Mouse (Mus musculus): ENCODE results near the gene Rhbdl1. TPM values are rescaled to one million over a fixed set of nuclear protein-coding genes. Genes with fewer than 3 reads are reported as not detected.
A peak's percentile ranks its signal among the peaks of the same experiment; 100 is the strongest.

Gene Rhbdl1
- polyA plus RNA-seq, 1 experiment from 2014 or later = 1.4 TPM

DNA sequence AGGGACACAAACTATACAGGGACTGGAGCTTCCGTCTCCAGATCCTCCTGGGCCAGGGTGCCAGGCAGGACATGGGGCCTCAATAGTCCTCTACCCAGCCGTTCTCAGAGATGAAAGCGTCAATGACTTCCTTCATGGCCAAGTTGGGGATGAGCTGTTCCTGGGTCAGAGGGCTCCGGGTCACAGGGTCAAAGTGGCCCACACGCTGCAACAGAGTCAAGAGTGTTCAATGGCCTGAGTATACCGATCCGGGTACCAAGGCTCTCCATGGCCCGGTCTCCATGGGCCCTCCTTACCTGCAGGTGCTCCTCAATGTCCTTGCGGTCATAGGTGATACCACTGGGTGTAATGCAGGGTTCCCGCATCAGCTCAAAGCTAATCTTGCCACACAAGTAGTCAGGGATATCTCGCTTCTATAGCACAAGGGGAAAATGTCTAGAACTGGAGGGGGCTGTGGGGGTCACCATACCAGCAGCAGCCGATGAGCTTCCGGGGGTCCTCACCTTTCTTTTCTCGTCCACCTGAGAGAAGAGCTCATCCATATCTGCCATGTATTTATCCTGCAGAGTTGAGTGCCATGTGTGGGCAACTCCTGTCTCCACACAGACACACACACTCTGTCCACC is 6.2 kb downstream of the Rhbdl1 start:
- TF ChIP-seq CTCF (IDR thresholded peaks at IDR 0.05) (no peak), EP300 (IDR thresholded peaks at IDR 0.05) (no peak)
- DNase-seq (ENCODE audit: low spot score) = no peak
- Histone ChIP-seq H3K4me3 (ENCODE audit: low read depth, low read length) (no peak overlapping the region), H3K27ac (ENCODE audit: low read length) (no peak overlapping the region), H3K4me1 (ENCODE audit: insufficient read depth, low read depth, low read length) (peaks cover 35% of the 10 kb centered on the region), H3K9ac (replicated peaks; ENCODE audit: low read depth) (no peak overlapping the region), H3K9me3 (ENCODE audit: low read length) (no peaks in the 10 kb centered on the region), H3K27me3 (replicated peaks; ENCODE audit: insufficient read depth, low read length) (no peaks in the 10 kb centered on the region), H3K4me2 (replicated peaks; ENCODE audit: low read depth, low read length) (no peak overlapping the region; the same call in 1 of the 2 replicates), H3K36me3 (ENCODE audit: insufficient read depth, low read length) (0 out of 2 replicates have a peak, but pooled peaks cover 11% of the 10 kb centered on the region)
- 85% methylated on average over 14 of the region's 14 CpGs for WGBS
- ATAC-seq = no peak

DNA sequence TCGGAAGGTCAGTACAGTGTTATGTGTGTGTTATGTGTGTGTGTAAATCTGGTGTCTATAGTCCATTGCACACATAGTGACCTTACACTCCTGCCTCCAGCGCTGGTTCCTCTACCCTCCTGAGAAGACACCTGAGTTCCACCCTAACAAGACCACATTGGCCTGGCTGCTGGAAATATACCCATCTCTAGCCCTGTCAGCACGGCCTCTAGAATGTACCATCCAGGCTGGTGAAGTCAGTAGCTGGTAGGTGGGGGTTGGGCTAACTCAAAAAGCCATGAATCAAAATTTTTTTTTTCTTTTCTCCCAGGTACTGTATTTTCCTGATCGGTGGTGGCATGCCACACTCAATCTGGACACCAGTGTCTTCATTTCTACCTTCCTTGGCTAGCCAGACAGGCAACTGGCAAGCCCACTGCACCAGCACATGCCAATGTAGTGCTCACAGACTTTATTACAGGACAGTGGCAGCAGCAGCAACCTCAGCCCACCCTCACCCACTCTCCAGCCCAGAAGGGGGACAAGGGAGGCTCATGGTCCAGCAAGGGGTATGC is 6.8 kb downstream of the Rhbdl1 start:
- TF ChIP-seq CTCF (IDR thresholded peaks at IDR 0.05) (no peak), EP300 (IDR thresholded peaks at IDR 0.05) (no peak)
- 83% methylated on average over 4 of the region's 4 CpGs for WGBS
- Histone ChIP-seq H3K27ac (ENCODE audit: low read length) (no peak overlapping the region), H3K4me3 (ENCODE audit: low read depth, low read length) (no peak overlapping the region), H3K36me3 (ENCODE audit: insufficient read depth, low read length) (0 out of 2 replicates have a peak, but pooled peaks cover 11% of the 10 kb centered on the region), H3K27me3 (replicated peaks; ENCODE audit: insufficient read depth, low read length) (no peaks in the 10 kb centered on the region), H3K4me1 (ENCODE audit: insufficient read depth, low read depth, low read length) (peaks cover 35% of the 10 kb centered on the region), H3K4me2 (replicated peaks; ENCODE audit: low read depth, low read length) (0 out of 2 replicates have a peak overlapping the region, but pooled peaks have one; percentile 85), H3K9me3 (ENCODE audit: low read length) (no peaks in the 10 kb centered on the region), H3K9ac (replicated peaks; ENCODE audit: low read depth) (no peak overlapping the region)
- DNase-seq (ENCODE audit: low spot score) (no peak), ATAC-seq (no peak)

DNA sequence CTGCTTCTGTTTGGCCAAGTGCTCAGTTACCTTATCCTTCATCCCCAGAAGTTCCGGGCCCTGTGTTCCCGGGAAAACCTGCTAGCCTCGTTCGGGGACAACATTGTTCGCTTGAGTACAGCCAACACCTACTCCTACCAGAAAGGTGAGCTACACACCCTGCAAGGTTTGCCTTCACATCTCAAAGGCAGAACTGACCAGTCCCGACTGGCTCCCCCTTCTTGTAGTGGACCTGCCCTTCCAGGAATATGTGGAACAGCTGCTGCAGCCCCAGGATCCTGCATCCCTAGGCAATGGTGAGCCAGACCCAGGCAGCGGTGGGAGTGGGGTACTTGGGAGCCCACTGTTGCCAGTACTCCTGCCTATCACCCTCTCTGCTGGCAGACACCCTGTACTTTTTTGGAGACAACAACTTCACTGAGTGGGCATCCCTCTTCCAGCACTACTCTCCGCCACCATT is 7.5 kb downstream of the Rhbdl1 start:
- peak overlapping the region; percentile 52 for H3K4me3 ChIP-seq (ENCODE audit: low read depth, low read length)
- H3K4me2 ChIP-seq (replicated peaks; ENCODE audit: low read depth, low read length) = peak overlapping the region; percentile 85
- peaks cover 35% of the 10 kb centered on the region for H3K4me1 ChIP-seq (ENCODE audit: insufficient read depth, low read depth, low read length)
- no peak for TF ChIP-seq CTCF (IDR thresholded peaks at IDR 0.05)
- TF ChIP-seq EP300 (IDR thresholded peaks at IDR 0.05) = no peak
- no peaks in the 10 kb centered on the region for H3K27me3 ChIP-seq (replicated peaks; ENCODE audit: insufficient read depth, low read length)
- no peak for ATAC-seq
- H3K27ac ChIP-seq (ENCODE audit: low read length) = peak overlapping the region; percentile 86
- H3K36me3 ChIP-seq (ENCODE audit: insufficient read depth, low read length) = 0 out of 2 replicates have a peak, but pooled peaks cover 11% of the 10 kb centered on the region
- peak overlapping the region; percentile 50 for H3K9ac ChIP-seq (replicated peaks; ENCODE audit: low read depth)
- no peak for DNase-seq (ENCODE audit: low spot score)
- 28% methylated on average over 8 of the region's 8 CpGs for WGBS
- H3K9me3 ChIP-seq (ENCODE audit: low read length) = no peaks in the 10 kb centered on the region

DNA sequence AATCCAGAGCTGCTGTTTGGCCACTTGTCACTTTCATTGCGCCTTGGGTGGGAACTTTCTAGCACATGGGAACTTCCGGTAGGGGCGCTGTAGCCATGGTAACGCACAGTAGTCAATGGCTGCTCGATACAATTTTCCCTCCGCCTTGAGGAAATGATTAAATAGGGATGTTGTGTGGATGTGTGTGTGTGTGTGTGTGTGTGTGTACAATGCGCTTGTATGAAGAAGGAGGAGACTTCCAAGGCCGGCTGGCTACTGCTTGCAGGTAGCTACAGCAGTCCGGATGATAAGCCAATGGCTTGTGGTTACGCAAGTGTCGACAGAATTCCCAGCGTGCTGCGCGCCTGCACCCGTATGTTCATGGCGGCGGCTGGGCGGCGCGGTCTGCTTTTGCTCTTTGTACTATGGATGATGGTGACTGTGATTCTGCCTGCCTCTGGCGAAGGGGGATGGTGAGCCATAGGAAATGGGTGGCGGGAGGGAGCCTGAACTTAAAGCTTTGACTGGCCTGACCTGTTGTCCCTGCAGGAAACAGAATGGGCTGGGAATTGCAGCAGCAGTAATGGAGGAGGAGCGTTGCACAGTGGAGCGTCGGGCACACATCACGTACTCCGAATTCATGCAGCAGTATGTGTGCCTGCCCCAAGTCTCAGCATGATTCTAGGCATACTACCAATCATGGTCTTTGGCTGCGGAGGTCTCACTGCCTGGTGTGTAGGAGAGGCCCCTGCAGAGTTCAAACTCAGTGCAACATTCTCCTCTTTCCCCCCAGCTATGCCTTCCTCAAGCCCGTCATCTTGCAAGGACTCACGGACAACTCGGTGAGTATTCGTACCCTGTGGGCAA is 8.2 kb downstream of the Rhbdl1 start, which contains the start of gene Jmjd8:
Gene Jmjd8 (plus strand): TSS at position 156 of the 846 bp plus-strand sequence.
- Histone ChIP-seq H3K36me3 (ENCODE audit: insufficient read depth, low read length) (0 out of 2 replicates have a peak, but pooled peaks cover 11% of the 10 kb centered on the region), H3K27me3 (replicated peaks; ENCODE audit: insufficient read depth, low read length) (no peaks in the 10 kb centered on the region), H3K4me2 (replicated peaks; ENCODE audit: low read depth, low read length) (peak within 1 kb of the TSS; percentile 85), H3K9me3 (ENCODE audit: low read length) (no peaks in the 10 kb centered on the region), H3K4me1 (ENCODE audit: insufficient read depth, low read depth, low read length) (peaks cover 35% of the 10 kb centered on the region), H3K9ac (replicated peaks; ENCODE audit: low read depth) (peak within 1 kb of the TSS; percentile 50), H3K4me3 (ENCODE audit: low read depth, low read length) (peak within 1 kb of the TSS; percentile 52), H3K27ac (ENCODE audit: low read length) (peak within 1 kb of the TSS; percentile 86)
- TF ChIP-seq CTCF (IDR thresholded peaks at IDR 0.05) (peak; percentile 60), EP300 (IDR thresholded peaks at IDR 0.05) (no peak)
- DNase-seq (ENCODE audit: low spot score) = peak; percentile 87
- peak; percentile 13 for ATAC-seq
- WGBS = 1% methylated on average over 32 of the region's 32 CpGs

DNA sequence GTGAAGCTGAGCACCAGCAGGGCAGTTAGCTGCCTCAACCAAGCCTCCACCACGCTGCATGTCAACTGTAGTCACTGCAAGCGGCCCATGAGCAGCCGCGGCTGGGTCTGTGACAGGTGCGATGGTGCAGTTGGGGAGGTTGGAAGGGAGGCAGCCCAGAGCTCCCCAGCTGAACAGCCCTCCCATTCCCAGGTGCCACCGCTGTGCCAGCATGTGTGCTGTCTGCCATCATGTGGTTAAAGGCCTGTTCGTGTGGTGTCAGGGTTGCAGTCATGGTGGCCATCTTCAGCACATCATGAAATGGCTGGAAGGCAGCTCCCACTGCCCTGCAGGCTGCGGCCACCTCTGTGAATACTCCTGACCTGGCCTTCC is 8.9 kb downstream of the Rhbdl1 start:
- H3K4me1 ChIP-seq (ENCODE audit: insufficient read depth, low read depth, low read length) = peaks cover 35% of the 10 kb centered on the region

More for the DNA sequence above, 8.9 kb downstream of the Rhbdl1 start:
- Histone ChIP-seq H3K4me2 (replicated peaks; ENCODE audit: low read depth, low read length) (peak overlapping the region; percentile 85), H3K27me3 (replicated peaks; ENCODE audit: insufficient read depth, low read length) (no peaks in the 10 kb centered on the region), H3K4me3 (ENCODE audit: low read depth, low read length) (peak overlapping the region; percentile 52; the same call in 1 of the 2 replicates), H3K27ac (ENCODE audit: low read length) (no peak overlapping the region; the same call in 1 of the 2 replicates), H3K36me3 (ENCODE audit: insufficient read depth, low read length) (0 out of 2 replicates have a peak, but pooled peaks cover 11% of the 10 kb centered on the region), H3K9ac (replicated peaks; ENCODE audit: low read depth) (0 out of 2 replicates have a peak overlapping the region, but pooled peaks have one; percentile 8), H3K9me3 (ENCODE audit: low read length) (no peaks in the 10 kb centered on the region)
- no peak for TF ChIP-seq CTCF (IDR thresholded peaks at IDR 0.05)
- no peak for TF ChIP-seq EP300 (IDR thresholded peaks at IDR 0.05)
- no peak for ATAC-seq
- WGBS = 72% methylated on average over 8 of the region's 8 CpGs
- DNase-seq (ENCODE audit: low spot score) = no peak

All from lung, postnatal 0 days (tissue).